Mouse (Mus musculus) thymus, postnatal 14 days (tissue): Measurements from ENCODE around the gene Magea3.
"Not testable (repeated sequence)": the region's sequence is repeated elsewhere in the genome, so short reads cannot be mapped to it uniquely, and the experiment has no call there.

ENCODE experiments used
- DNase-seq: peaks from one replicate; pipeline ENCODE4 v3.0.0; 2021

The Magea3 gene

DNA sequence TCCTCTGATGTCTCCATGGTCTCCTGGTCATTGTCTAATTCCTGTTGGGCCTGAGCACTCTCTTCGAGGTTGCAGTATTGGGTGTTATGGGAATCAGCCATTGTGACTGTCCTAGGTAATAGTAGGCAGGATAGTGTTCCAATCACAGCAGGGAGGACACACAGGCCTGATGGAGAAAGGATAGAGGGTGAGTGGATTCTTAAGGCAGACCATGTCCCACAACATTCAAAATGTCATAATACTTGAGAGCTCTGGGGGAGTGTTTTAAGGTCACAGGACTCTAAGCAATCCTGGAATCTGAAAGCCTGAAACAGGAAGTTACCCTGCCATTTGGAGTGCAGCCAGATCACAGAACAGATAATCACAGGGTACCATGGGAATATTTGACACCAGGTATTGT is at the start of gene Magea3:
TSS of gene Magea3 (minus strand) at position 101 of the 400 bp plus-strand sequence.
- not testable (repeated sequence) for DNase-seq

DNA sequence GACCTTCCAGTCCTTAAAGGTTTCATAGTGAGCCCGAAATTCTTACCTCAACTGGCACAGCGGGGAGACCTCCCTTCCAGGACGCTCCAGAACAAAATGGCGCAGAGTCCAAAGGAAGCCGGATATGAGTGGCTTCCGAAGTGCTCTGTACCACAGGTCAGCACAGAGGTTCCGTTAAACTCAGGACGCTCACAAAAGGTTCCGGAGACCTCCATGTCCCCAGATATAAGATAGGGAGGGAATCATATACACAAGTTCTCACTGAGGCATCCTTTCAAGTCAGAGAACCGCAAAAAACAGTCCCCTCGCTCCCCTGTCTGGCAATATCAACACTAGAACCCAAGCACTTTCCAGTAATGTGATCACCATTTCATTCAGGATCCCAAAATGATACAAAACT is 46.4 kb upstream of the Magea3 start, which contains the start of gene Magea8:
TSS of gene Magea8 (minus strand) at position 101 of the 400 bp plus-strand sequence.
- DNase-seq = not testable (repeated sequence)

DNA sequence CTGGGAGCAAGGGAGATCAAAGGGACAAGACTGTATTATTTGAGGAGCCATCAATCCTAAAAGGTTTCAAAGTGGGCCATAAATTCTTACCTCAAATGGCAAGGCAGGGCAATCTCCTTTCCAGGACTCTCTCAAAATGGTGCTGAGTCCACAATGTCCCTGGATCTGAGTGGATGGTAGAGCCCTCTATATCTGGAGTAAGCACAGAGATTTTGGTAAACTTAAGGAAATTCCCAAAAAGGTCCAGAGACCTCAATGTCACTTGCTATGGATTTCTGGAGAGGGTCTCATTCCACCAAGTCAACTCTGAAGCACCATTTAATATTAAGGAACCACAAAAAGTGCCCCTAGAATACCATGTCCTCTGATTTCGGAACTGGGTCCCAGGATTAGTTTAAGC is 13.4 kb downstream of the Magea3 start, which contains the start of gene Magea6:
TSS of gene Magea6 (minus strand) at position 101 of the 400 bp plus-strand sequence.
- not testable (repeated sequence) for DNase-seq
